Mouse (Mus musculus): ENCODE measurements around the gene Gal3st2b. TPM values are rescaled to one million over a fixed set of nuclear protein-coding genes. Genes with fewer than 3 reads are reported as not detected.
"Not testable (repeated sequence)": the region's sequence is repeated elsewhere in the genome, so short reads cannot be mapped to it uniquely, and the experiment has no call there.

Gene Gal3st2b
- total RNA-seq, 2 experiments from 2014 or later, result 0.12 to 0.14 TPM

- not testable (repeated sequence) for DNase-seq
Measured at GRCm38 (mm10) chr1:93980932-93981331, 62.8 kb downstream of the Gal3st2b start.

- no peak for DNase-seq
Measured at GRCm38 (mm10) chr1:93986167-93986566, 68.1 kb downstream of the Gal3st2b start.

- DNase-seq, result no peak
Measured at GRCm38 (mm10) chr1:93988786-93989185, 70.7 kb downstream of the Gal3st2b start.

GRCm38 (mm10) chr1:93990209-93990608 lies 72.1 kb downstream of the Gal3st2b start, which contains the start of gene Gal3st2c:
TSS of gene Gal3st2c (plus strand) at chr1:93990509.
- DNase-seq, result not testable (repeated sequence)

GRCm38 (mm10) chr1:93991068-93991467 lies 73.0 kb downstream of the Gal3st2b start:
- DNase-seq, result not testable (repeated sequence)

- not testable (repeated sequence) for DNase-seq
Measured at GRCm38 (mm10) chr1:93991491-93991890, 73.4 kb downstream of the Gal3st2b start.

Other genes starting within 250 kb of the Gal3st2b start
- 1 to 10 TPM; 5.6 to 6.4 TPM for gene Bok, start 232.7 kb upstream of the Gal3st2b start, total RNA-seq (2021)
- 10 to 100 TPM; 32.3 to 41.2 TPM for gene Atg4b, start 166.8 kb upstream of the Gal3st2b start, total RNA-seq (2021)
- gene Thap4, start 163.4 kb upstream of the Gal3st2b start, total RNA-seq (2021), result 10 to 100 TPM; 32.3 to 38.8 TPM
- gene Dtymk, start 116.4 kb upstream of the Gal3st2b start, total RNA-seq (2021), result 10 to 100 TPM; 33.4 to 40.5 TPM
- 1 to 10 TPM; 4.8 to 5.7 TPM for gene Ing5, start 114.3 kb upstream of the Gal3st2b start, total RNA-seq (2021)
- gene D2hgdh, start 93.4 kb upstream of the Gal3st2b start, total RNA-seq (2021), result 10 to 100 TPM; 19.5 to 24.4 TPM
- not detected for gene Gal3st2, start 57.0 kb upstream of the Gal3st2b start, total RNA-seq (2021)
- gene Gal3st2c, start 72.2 kb downstream of the Gal3st2b start, total RNA-seq (2021), result under 1 TPM in 1 of 2 experiments, not detected in 1; 0.07 TPM
- not detected for gene Neu4, start 102.1 kb downstream of the Gal3st2b start, total RNA-seq (2021)
- not detected for gene Pdcd1, start 134.2 kb downstream of the Gal3st2b start, total RNA-seq (2021)